Mouse (Mus musculus): Measurements from ENCODE around the gene Pde10a. TPM values are rescaled to one million over a fixed set of nuclear protein-coding genes. Genes with fewer than 3 reads are reported as not detected.

The Pde10a gene
- not detected in 4 replicates for total RNA-seq (2023)

GRCm38 (mm10) chr17:8525225-8525721 lies at the start of gene Pde10a:
Pde10a (plus strand) TSS chr17:8525372.

GRCm38 (mm10) chr17:8566850-8567249 lies 41.7 kb downstream of the Pde10a start, which contains the start of gene Gm17087:
Gm17087 (minus strand) TSS chr17:8566950.

GRCm38 (mm10) chr17:8988119-8988807 lies 463.1 kb downstream of the Pde10a start, which contains the start of gene 1700010I14Rik:
1700010I14Rik (plus strand) TSS chr17:8988333.

Other genes starting within 250 kb of the Pde10a start
- gene Mpc1, start 242.5 kb upstream of the Pde10a start, total RNA-seq (2023): 47.2 to 55.8 TPM (median 52.2 TPM) in 4 replicates
- gene Sft2d1, start 214.3 kb upstream of the Pde10a start, total RNA-seq (2023): 172 to 183 TPM (median 177 TPM) in 4 replicates
- 0.61 to 3.2 TPM (median 0.82 TPM) in 4 replicates for gene Prr18, start 187.9 kb upstream of the Pde10a start, total RNA-seq (2023)
- not detected in 4 replicates for gene T2, start 169.4 kb upstream of the Pde10a start, total RNA-seq (2023)
- gene T, start 90.9 kb upstream of the Pde10a start, total RNA-seq (2023): not detected in 4 replicates
- gene Gm17087, start 41.6 kb downstream of the Pde10a start, total RNA-seq (2023): not detected in 4 replicates